9 mouse cellular contexts compared by ENCODE assay signal in genomic region chr8:84594099-84594780, GRCm38 (mm10).
DNase-seq lines count a peak whose midpoint lies in the region; ATAC-seq and TF ChIP-seq lines count a peak whose summit lies in the region.
"Had no signal": no experiment of that assay in that cellular context is flagged by ENCODE, and none has a peak within 500 bp of the region (broad histone marks: within the 10 kb centered on the region; RNA-seq: fewer than 3 reads in every experiment).

No protein-coding gene starts in this region.

- H3K9me3 ChIP-seq in ES-E14 (ENCODE audit: control insufficient read depth, insufficient read depth, low read depth, low read length), result no peaks in the 10 kb centered on the region
- no peaks in the 10 kb centered on the region for H3K9me3 ChIP-seq in liver, embryonic 16.5 days (replicated peaks; ENCODE audit: control insufficient read depth, low read length)
- H3K9me3 ChIP-seq: heart, embryonic 13.5 days had no signal

- WGBS in liver, embryonic 16.5 days (ENCODE audit: insufficient replicate concordance), result 64% methylated on average over 9 of the region's 9 CpGs

- H3K4me1 ChIP-seq in ES-E14 (ENCODE audit: control insufficient read depth in 2 of 2, insufficient read depth in 2 of 2, low read length in 2 of 2, poor library complexity in 1 of 2), result peaks cover 0 to 15% of the 10 kb centered on the region in 2 experiments; a peak in 2 of 4 replicates
- peaks cover 36% of the 10 kb centered on the region for H3K4me1 ChIP-seq in liver, embryonic 16.5 days (ENCODE audit: control insufficient read depth, low read depth, low read length)

- H3K4me3 ChIP-seq in ES-E14 (ENCODE audit: insufficient read depth in 1 of 2, low read depth in 1 of 2, low read length in 2 of 2, poor library complexity in 1 of 2, severe bottlenecking in 1 of 2), result no peak overlapping the region
- no peak overlapping the region for H3K4me3 ChIP-seq in liver, embryonic 16.5 days (ENCODE audit: low read depth, low read length)
- H3K4me3 ChIP-seq: heart, embryonic 13.5 days had no signal

- in situ Hi-C loops in ES-E14 (cut with MboI; ENCODE audit: low sequenced_read_pairs in 2 of 2, unreplicated experiment in 2 of 2), result no loop called here

- no peak overlapping the region for H3K4me2 ChIP-seq in liver, embryonic 16.5 days (ENCODE audit: low read depth, low read length)
- H3K4me2 ChIP-seq: heart, embryonic 13.5 days had no signal

- DNase-seq in 3134 (ENCODE audit: extremely low read depth, insufficient read length, low spot score) (peak; percentile 41), ES-E14 (ENCODE audit: low read depth, low spot score) (peak; percentile 83)
- DNase-seq in forelimb bud, embryonic 11.5 days (ENCODE audit: low read depth, low spot score), result peak; percentile 86
- peak; percentile 58 to 90 for DNase-seq in kidney, postnatal 36 days
- DNase-seq in ovary, postnatal 36 days (ENCODE audit: low spot score), result peak; percentile 73
- peak; percentile 55 to 67 for DNase-seq in thymus, postnatal 36 days

- ATAC-seq in cerebellum, adult (ENCODE audit: insufficient number of reproducible peaks, low FRiP score, low TSS enrichment), result 0 out of 2 replicates have a peak, but pooled peaks have one; percentile 9
- no peak for ATAC-seq in liver, embryonic 16.5 days (ENCODE audit: low read depth)

- no peak overlapping the region for H3K9ac ChIP-seq in ES-E14 (ENCODE audit: insufficient read depth, low read depth, low read length, poor library complexity, severe bottlenecking)
- H3K9ac ChIP-seq in liver, embryonic 16.5 days (ENCODE audit: low read depth, low read length), result no peak overlapping the region
- H3K9ac ChIP-seq: heart, embryonic 13.5 days had no signal

- H3K27me3 ChIP-seq in liver, embryonic 16.5 days (ENCODE audit: control insufficient read depth, insufficient read depth, low read depth, low read length), result peaks cover 4% of the 10 kb centered on the region

- peaks cover 2% of the 10 kb centered on the region; the same call in 1 of the 2 replicates for H3K36me3 ChIP-seq in ES-E14 (ENCODE audit: control insufficient read depth, insufficient read depth, low read length, poor library complexity, severe bottlenecking)
- H3K36me3 ChIP-seq in liver, embryonic 16.5 days (ENCODE audit: control insufficient read depth, insufficient read depth), result no peaks in the 10 kb centered on the region
- H3K36me3 ChIP-seq: heart, embryonic 13.5 days had no signal

- no peak overlapping the region for H3K27ac ChIP-seq in ES-E14 (ENCODE audit: insufficient read depth, low read depth, low read length, poor library complexity, severe bottlenecking)
- H3K27ac ChIP-seq in liver, embryonic 16.5 days (ENCODE audit: low read length), result peak overlapping the region; percentile 55
- H3K27ac ChIP-seq: heart, embryonic 13.5 days had no signal

TF ChIP-seq in ES-E14, 5 proteins besides CTCF, POLR2A, EP300 and RAD21:
- TF ChIP-seq ZC3H11A (IDR thresholded peaks at IDR 0.05; ENCODE audit: borderline replicate concordance, low read depth, low read length), result no peak
- TF ChIP-seq HCFC1 (IDR thresholded peaks at IDR 0.05; ENCODE audit: borderline replicate concordance, insufficient read depth, low read length), result no peak
- no peak for TF ChIP-seq ZNF384 (IDR thresholded peaks at IDR 0.05; ENCODE audit: low read depth, low read length)
- no peak for TF ChIP-seq MAFK (IDR thresholded peaks at IDR 0.05; ENCODE audit: insufficient read depth, low read depth, low read length)
- TF ChIP-seq CHD2 (IDR thresholded peaks at IDR 0.05; ENCODE audit: low read depth, low read length), result no peak
